Mouse (Mus musculus) lung, embryonic 14.5 days (tissue): ENCODE measurements around the gene Gm6880. TPM values are rescaled to one million over a fixed set of nuclear protein-coding genes. Genes with fewer than 3 reads are reported as not detected.
A peak's percentile ranks its signal among the peaks of the same experiment; 100 is the strongest.
"Not testable (repeated sequence)": the region's sequence is repeated elsewhere in the genome, so short reads cannot be mapped to it uniquely, and the experiment has no call there.

Experiments used
- ATAC-seq: fragments of 200-750 bp; cut with Nextera tagmentation; 2 replicates; pipeline ENCODE4 v1.8.0; 2017; ENCODE audit warnings: mild to moderate bottlenecking, moderate TSS enrichment, moderate library complexity; ENCODE audit not compliant: insufficient read depth
- DNase-seq: peaks from one replicate; pipeline ENCODE4 v3.0.0-alpha.2; 2015
- H3K27ac ChIP-seq: fragments of 300-500 bp; sonication (generic); 2 replicates; pipeline ENCODE4 v1.5.1; 2014; ENCODE audit warnings: low read depth, mild to moderate bottlenecking, moderate library complexity
- H3K27me3 ChIP-seq: fragments of 300-500 bp; sonication (generic); 2 replicates; pipeline ENCODE4 v1.6.1; 2014; ENCODE audit warnings: low read length, control low read depth; ENCODE audit not compliant: insufficient read depth
- H3K36me3 ChIP-seq: fragments of 300-500 bp; sonication (generic); 2 replicates; pipeline ENCODE4 v1.6.1; 2014; ENCODE audit warnings: control low read depth; ENCODE audit not compliant: insufficient read depth
- H3K4me1 ChIP-seq: fragments of 300-500 bp; sonication (generic); 2 replicates; pipeline ENCODE4 v1.6.1; 2014; ENCODE audit warnings: antibody characterized with exemption, control low read depth; ENCODE audit not compliant: insufficient read depth
- H3K4me2 ChIP-seq: fragments of 300-500 bp; sonication (generic); 2 replicates; pipeline ENCODE4 v1.6.1; 2014; ENCODE audit warnings: mild to moderate bottlenecking
- H3K4me3 ChIP-seq: fragments of 300-500 bp; sonication (generic); 2 replicates; pipeline ENCODE4 v1.5.1; 2014; ENCODE audit warnings: low read depth, low read length
- H3K9ac ChIP-seq: fragments of 300-500 bp; sonication (generic); 2 replicates; pipeline ENCODE4 v1.6.1; 2014
- H3K9me3 ChIP-seq: fragments of 300-500 bp; sonication (generic); 2 replicates; pipeline ENCODE4 v1.6.1; 2016; ENCODE audit warnings: low read depth, low read length, control low read depth
- CTCF ChIP-seq: IDR thresholded peaks from 2 replicates; pipeline ENCODE4 v1.5.1; 2016; ENCODE audit warnings: antibody characterized with exemption, low read depth
- WGBS: fragments of 180-500 bp; shearing (Covaris S2); extraction: QIAGEN DNeasy Blood & Tissue Kit; methylation state at CpG from one replicate; pipeline ENCODE4 v1.1.7; 2014; 5-methylcytosine and 5-hydroxymethylcytosine counted together
- polyA plus RNA-seq: library from polyadenylated mRNA; unstranded; fragments of >200 nt; fragmentation: Nextera tagmentation; extraction: Ambion mirVana; gene quantifications from 2 replicates; pipeline ENCODE4 v1.2.1, GENCODE M21; 2014

The Gm6880 gene
- polyA plus RNA-seq: not detected in 2 replicates

GRCm38 (mm10) chrX:74481349-74481885 lies at the start of gene Gm6880:
Gene Gm6880 (minus strand): TSS chrX:74481399.
- not testable (repeated sequence) for H3K9ac ChIP-seq, H3K27ac ChIP-seq, ATAC-seq, H3K27me3 ChIP-seq, H3K4me2 ChIP-seq, DNase-seq, H3K4me1 ChIP-seq, H3K9me3 ChIP-seq, H3K36me3 ChIP-seq, H3K4me3 ChIP-seq
- 72% methylated on average over 13 of the region's 14 CpGs for WGBS

GRCm38 (mm10) chrX:74517461-74517860 lies 36.3 kb upstream of the Gm6880 start:
- ATAC-seq: not testable (repeated sequence)

GRCm38 (mm10) chrX:74497131-74497530 lies 15.9 kb upstream of the Gm6880 start:
- Histone ChIP-seq H3K9me3 (no peaks in the 10 kb centered on the region), H3K27ac (no peak overlapping the region), H3K27me3 (no peaks in the 10 kb centered on the region), H3K4me1 (no peaks in the 10 kb centered on the region), H3K9ac (no peak overlapping the region), H3K4me2 (no peak overlapping the region), H3K36me3 (no peaks in the 10 kb centered on the region), H3K4me3 (no peak overlapping the region)
- 22% methylated on average over 1 of the region's 1 CpGs for WGBS
- no peak for ATAC-seq
- TF ChIP-seq CTCF: peak; percentile 34
- peak; percentile 3 for DNase-seq

More at GRCm38 (mm10) chrX:74517461-74517860, 36.3 kb upstream of the Gm6880 start:
- DNase-seq, H3K4me2 ChIP-seq, H3K4me1 ChIP-seq, H3K9me3 ChIP-seq, H3K4me3 ChIP-seq, H3K27me3 ChIP-seq, H3K27ac ChIP-seq, H3K9ac ChIP-seq, H3K36me3 ChIP-seq: not testable (repeated sequence)

- no peak overlapping the region for H3K9ac ChIP-seq
- DNase-seq (peak; percentile 69), ATAC-seq (peak; percentile 62; the same call in 1 of the 2 replicates)
- H3K36me3 ChIP-seq: peaks cover 11% of the 10 kb centered on the region; the same call in 1 of the 2 replicates
- no peak overlapping the region for H3K4me3 ChIP-seq
- H3K27ac ChIP-seq: no peak overlapping the region
- H3K4me1 ChIP-seq: no peaks in the 10 kb centered on the region
- TF ChIP-seq CTCF: peak; percentile 73
- H3K27me3 ChIP-seq: no peaks in the 10 kb centered on the region
- H3K4me2 ChIP-seq: no peak overlapping the region
- H3K9me3 ChIP-seq: no peaks in the 10 kb centered on the region
- 6% methylated on average over 4 of the region's 4 CpGs for WGBS
Observed at GRCm38 (mm10) chrX:74452773-74453172, 28.4 kb downstream of the Gm6880 start.

GRCm38 (mm10) chrX:74451157-74451912 lies 29.9 kb downstream of the Gm6880 start:
- Histone ChIP-seq H3K27ac (no peak overlapping the region), H3K4me2 (no peak overlapping the region), H3K27me3 (no peaks in the 10 kb centered on the region), H3K9ac (no peak overlapping the region), H3K4me1 (no peaks in the 10 kb centered on the region), H3K9me3 (no peaks in the 10 kb centered on the region), H3K4me3 (no peak overlapping the region), H3K36me3 (peaks cover 12% of the 10 kb centered on the region; the same call in 1 of the 2 replicates)
- ATAC-seq: no peak
- 79% methylated on average over 4 of the region's 4 CpGs for WGBS
- no peak for DNase-seq
- TF ChIP-seq CTCF: no peak

Other genes starting within 250 kb of the Gm6880 start
- gene Flna, start 231.6 kb downstream of the Gm6880 start, polyA plus RNA-seq: 474 and 504 TPM in 2 replicates
- 29.1 and 29.3 TPM in 2 replicates for gene Emd, start 226.7 kb downstream of the Gm6880 start, polyA plus RNA-seq
- gene Rpl10, start 210.6 kb downstream of the Gm6880 start, polyA plus RNA-seq: 989 and 995 TPM in 2 replicates
- 54.1 and 54.3 TPM in 2 replicates for gene Taz, start 199.5 kb downstream of the Gm6880 start, polyA plus RNA-seq
- 10.3 and 11.0 TPM in 2 replicates for gene Dnase1l1, start 199.1 kb downstream of the Gm6880 start, polyA plus RNA-seq
- gene Atp6ap1, start 184.3 kb downstream of the Gm6880 start, polyA plus RNA-seq: 109 and 117 TPM in 2 replicates
- 142 and 156 TPM in 2 replicates for gene Gdi1, start 176.4 kb downstream of the Gm6880 start, polyA plus RNA-seq
- 50.9 and 53.2 TPM in 2 replicates for gene Fam50a, start 168.4 kb downstream of the Gm6880 start, polyA plus RNA-seq
- gene Plxna3, start 152.3 kb downstream of the Gm6880 start, polyA plus RNA-seq: 8.7 and 11.9 TPM in 2 replicates
- 113 and 114 TPM in 2 replicates for gene Lage3, start 127.8 kb downstream of the Gm6880 start, polyA plus RNA-seq
- 88.8 and 90.6 TPM in 2 replicates for gene Ubl4a, start 108.2 kb downstream of the Gm6880 start, polyA plus RNA-seq
- gene Slc10a3, start 108.0 kb downstream of the Gm6880 start, polyA plus RNA-seq: 22.9 and 23.2 TPM in 2 replicates
- 34.2 and 37.1 TPM in 2 replicates for gene Fam3a, start 88.1 kb downstream of the Gm6880 start, polyA plus RNA-seq
- gene Ikbkg, start 88.1 kb downstream of the Gm6880 start, polyA plus RNA-seq: 19.6 and 20.0 TPM in 2 replicates
- 48.7 and 53.8 TPM in 2 replicates for gene G6pdx, start 52.2 kb downstream of the Gm6880 start, polyA plus RNA-seq
- gene Olfr1326-ps1, start 93.5 kb upstream of the Gm6880 start, polyA plus RNA-seq: not detected in 2 replicates
- gene Olfr1325, start 111.3 kb upstream of the Gm6880 start, polyA plus RNA-seq: not detected in 2 replicates
- not detected in 2 replicates for gene Gm5640, start 164.2 kb upstream of the Gm6880 start, polyA plus RNA-seq